ENCODE assay signal across 9 mouse cellular contexts in the genomic region with DNA sequence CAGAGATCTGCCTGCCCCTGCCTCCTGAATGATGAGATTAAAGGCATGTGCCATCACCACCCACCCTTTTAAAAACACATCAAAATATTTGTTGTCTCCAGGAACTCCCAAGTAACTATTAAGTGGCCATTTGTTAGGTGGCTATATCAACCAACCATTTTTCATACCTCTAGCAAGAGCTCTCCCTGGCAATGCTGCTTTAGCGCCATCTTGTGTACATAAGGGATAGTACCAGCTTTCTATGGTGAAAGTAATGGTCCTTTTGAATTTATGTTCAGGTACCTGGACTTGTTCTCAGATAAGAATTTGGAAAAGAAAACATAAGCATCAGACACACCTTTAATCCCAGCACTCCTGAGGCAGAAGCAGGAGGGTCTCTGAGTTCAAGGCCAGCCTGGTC. TPM values are rescaled to one million over a fixed set of nuclear protein-coding genes. Genes with fewer than 3 reads are reported as not detected.
A peak's percentile ranks its signal among the peaks of the same experiment; 100 is the strongest.
DNase-seq lines count a peak whose midpoint lies in the region; ATAC-seq and TF ChIP-seq lines count a peak whose summit lies in the region.
"Had no signal": no experiment of that assay in that cellular context is flagged by ENCODE, and none has a peak within 500 bp of the region (broad histone marks: within the 10 kb centered on the region; RNA-seq: fewer than 3 reads in every experiment).

No protein-coding gene starts in this region.

- DNase-seq in adrenal gland, postnatal 10 days, result peak; percentile 45
- DNase-seq in adrenal gland, adult 18-20 months (ENCODE audit: low spot score in 2 of 2), result no peak
- DNase-seq in left cerebral cortex, adult 2 months (ENCODE audit: extremely low spot score in 1 of 2, low spot score in 2 of 2), result no peak
- DNase-seq in left cerebral cortex, postnatal 36 days (ENCODE audit: low spot score in 2 of 2), result no peak
- DNase-seq in Patski (ENCODE audit: low read depth, low spot score), result peak; percentile 12
- DNase-seq in fibroblast of lung, adult 2 months (ENCODE audit: low read depth), result peak; percentile 27
- DNase-seq in lung, postnatal 14 days, result peak; percentile 54
- DNase-seq in testis, postnatal 10 days (ENCODE audit: low spot score), result no peak

- ATAC-seq in Patski, result no peak

- peaks cover 7% of the 10 kb centered on the region for H3K27me3 ChIP-seq in Patski

- H3K27ac ChIP-seq in left cerebral cortex, adult 2 months, result no peak overlapping the region
- H3K27ac ChIP-seq: heart, embryonic 15.5 days had no signal

- POLR2A ChIA-PET in Patski (lab: Charles Lee), result no interaction called here

- CTCF ChIA-PET in Patski (lab: Charles Lee), result interaction anchor here (0.8 to 2.3 kb wide), 14 partner anchors 9 to 125 kb away, joined by 3 to 10 read pairs (median 4); partner anchors contain the start of genes Gm20509 and Rab27a

- in situ Hi-C loops in Patski (cut with MboI; ENCODE audit: low pct_unique_long_range_greater_than_20kb), result loop anchor here (5.0 to 10.0 kb wide), 3 partner anchors 49 to 327 kb away; partner anchors contain the start of genes Dyx1c1, Gm44503, Pigb and Rab27a

- no peak overlapping the region for H3K4me3 ChIP-seq in left cerebral cortex, adult 2 months
- H3K4me3 ChIP-seq: heart, embryonic 15.5 days had no signal

- peak; percentile 94 for TF ChIP-seq CTCF in left cerebral cortex, adult 2 months (IDR thresholded peaks at IDR 0.05)
- peak; percentile 85 for TF ChIP-seq CTCF in Patski (IDR thresholded peaks at IDR 0.05)

- intact Hi-C loops in left cerebral cortex, adult 2 months (cut with DNase I), result loop anchor here (1.0 to 10.0 kb wide), 4 partner anchors 47 to 327 kb away; partner anchors contain the start of gene Rab27a
- intact Hi-C loops in left cerebral cortex, postnatal 36 days (cut with DNase I), result loop anchor here (1.0 to 5.0 kb wide), 2 partner anchors 47 to 124 kb away; partner anchors contain the start of gene Rab27a

RNA-seq across cellular contexts. Expression of gene Khdc3, which starts 9.9 kb away (rescaled TPM):
- under 1 TPM; 0.72 to 0.94 TPM for total RNA-seq in adrenal gland, postnatal 10 days (2021)
- under 1 TPM; 0.29 to 0.80 TPM for total RNA-seq in adrenal gland, adult 18-20 months (2021)
- total RNA-seq in left cerebral cortex, adult 2 months (2021), result 1 to 10 TPM; 2.4 to 2.8 TPM
- 1 to 10 TPM in 1 of 2 experiments, under 1 TPM in 1; 0.96 to 3.2 TPM for total RNA-seq in left cerebral cortex, postnatal 36 days (2021)
- polyA plus RNA-seq in Patski (2021), result not detected
- polyA plus RNA-seq: heart, embryonic 15.5 days had no signal

RNA-seq across cellular contexts. Expression of gene Gm20509, which starts 10.5 kb away (rescaled TPM):
- total RNA-seq in adrenal gland, postnatal 10 days (2021), result not detected
- not detected for total RNA-seq in adrenal gland, adult 18-20 months (2021)
- total RNA-seq in left cerebral cortex, adult 2 months (2021), result not detected
- not detected for total RNA-seq in left cerebral cortex, postnatal 36 days (2021)
- polyA plus RNA-seq in Patski (2021), result not detected
- polyA plus RNA-seq: heart, embryonic 15.5 days had no signal

RNA-seq across cellular contexts. Expression of gene Rsl24d1, which starts 21.5 kb away (rescaled TPM):
- total RNA-seq in adrenal gland, postnatal 10 days (2021), result 10 to 100 TPM; 61.2 to 63.7 TPM
- 10 to 100 TPM; 60.3 to 66.3 TPM for total RNA-seq in adrenal gland, adult 18-20 months (2021)
- 10 to 100 TPM; 53.9 to 54.2 TPM for total RNA-seq in left cerebral cortex, adult 2 months (2021)
- 10 to 100 TPM; 56.2 to 56.8 TPM for total RNA-seq in left cerebral cortex, postnatal 36 days (2021)
- 52.1 TPM for polyA plus RNA-seq in Patski (2021)

RNA-seq across cellular contexts. Expression of gene Rab27a, which starts 47.1 kb away (rescaled TPM):
- total RNA-seq in adrenal gland, postnatal 10 days (2021), result 10 to 100 TPM; 21.9 to 27.0 TPM
- total RNA-seq in adrenal gland, adult 18-20 months (2021), result 10 to 100 TPM; 22.9 to 29.6 TPM
- 1 to 10 TPM; 7.5 to 8.9 TPM for total RNA-seq in left cerebral cortex, adult 2 months (2021)
- 1 to 10 TPM; 4.8 to 9.8 TPM for total RNA-seq in left cerebral cortex, postnatal 36 days (2021)
- polyA plus RNA-seq in Patski (2021), result 2.9 TPM

RNA-seq across cellular contexts. Expression of gene Pigb, which starts 51.6 kb away (rescaled TPM):
- total RNA-seq in adrenal gland, postnatal 10 days (2021), result 10 to 100 TPM in 1 of 2 experiments, 1 to 10 TPM in 1; 7.6 to 12.1 TPM
- total RNA-seq in adrenal gland, adult 18-20 months (2021), result 10 to 100 TPM; 11.0 to 13.8 TPM
- 10 to 100 TPM; 15.4 to 16.2 TPM for total RNA-seq in left cerebral cortex, adult 2 months (2021)
- 10 to 100 TPM; 14.3 to 15.7 TPM for total RNA-seq in left cerebral cortex, postnatal 36 days (2021)
- 23.3 TPM for polyA plus RNA-seq in Patski (2021)

Comparison
In these comparisons a context has a peak if more than half of its experiments do, and no peak if none do; other contexts are left out.
1. DNase-seq: peak in adrenal gland, postnatal 10 days (single experiment), Patski (single experiment), fibroblast of lung, adult 2 months (single experiment) and lung, postnatal 14 days (single experiment); none in adrenal gland, adult 18-20 months (0 of 2), left cerebral cortex, adult 2 months (0 of 2), left cerebral cortex, postnatal 36 days (0 of 2) and testis, postnatal 10 days (single experiment).